Mouse (Mus musculus) thymus, adult 2 months (tissue): Measurements from ENCODE around the gene Nmur1.
A peak's percentile ranks its signal among the peaks of the same experiment; 100 is the strongest.

ENCODE experiments used
- CTCF ChIP-seq: fragments of 200-500 bp; IDR thresholded peaks from 2 replicates; pipeline ENCODE4 v1.5.1; 2012; ENCODE audit warnings: mild to moderate bottlenecking, control low read depth, low read length, moderate library complexity, borderline replicate concordance; ENCODE audit not compliant: control insufficient read depth, poor library complexity, insufficient read depth; ENCODE audit errors: extremely low read depth
- POLR2A ChIP-seq: fragments of 200-500 bp; IDR thresholded peaks from 2 replicates; pipeline ENCODE4 v1.6.1; 2012; ENCODE audit warnings: mild to moderate bottlenecking, low read length, control low read depth, moderate library complexity; ENCODE audit not compliant: control insufficient read depth, poor library complexity, insufficient read depth; ENCODE audit errors: extremely low read depth

DNA sequence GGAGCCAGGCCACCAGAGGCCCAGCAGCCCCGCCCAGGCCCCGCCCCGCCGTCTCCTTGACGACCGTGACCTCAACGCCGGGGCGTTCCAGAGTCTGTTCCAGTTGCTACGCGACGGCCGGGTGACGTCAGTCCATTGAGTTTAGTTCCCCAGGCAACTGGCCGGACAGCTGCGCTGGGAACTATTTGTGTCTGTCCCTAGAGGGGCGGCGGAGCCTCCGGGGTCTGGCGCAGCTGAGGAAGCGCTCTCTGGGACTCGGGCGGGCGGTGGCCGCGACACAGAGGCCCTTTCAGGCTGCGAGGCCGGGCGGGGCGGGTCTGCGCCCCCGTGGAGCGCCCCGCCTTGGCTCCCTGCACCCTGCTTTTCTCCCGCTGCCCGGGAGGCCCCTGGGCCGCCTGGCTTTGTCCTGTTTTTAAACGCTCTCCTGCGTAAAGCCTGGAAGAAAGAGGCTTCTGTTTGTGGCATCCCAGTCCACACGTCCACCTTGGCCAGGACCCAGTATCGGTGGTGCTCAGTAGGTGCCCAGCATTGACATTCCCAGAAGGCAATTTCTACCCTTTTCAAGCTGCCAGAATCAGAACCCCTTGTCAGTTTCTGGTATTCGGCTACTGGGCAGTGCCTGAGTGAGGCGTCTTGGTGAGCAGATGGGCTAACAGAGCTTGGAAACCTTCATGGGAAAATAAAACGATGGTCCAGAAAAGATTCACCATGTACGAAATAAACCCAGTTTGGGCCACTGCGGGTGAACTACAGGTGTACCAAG is 8.6 kb upstream of the Nmur1 start:
- peak; percentile 46; the same call in 1 of the 2 replicates for TF ChIP-seq CTCF
- TF ChIP-seq POLR2A: peak; percentile 50; the same call in 1 of the 2 replicates
